Mouse (Mus musculus): ENCODE results near the gene Dctn1.

The Dctn1 gene

GRCm38 (mm10) chr6:83237123-83237522, 71.4 kb downstream of the Dctn1 start:
- DNase-seq = no peak

- no peak for DNase-seq
Observed at GRCm38 (mm10) chr6:83244422-83245061, 78.8 kb downstream of the Dctn1 start.

GRCm38 (mm10) chr6:83245134-83245533, 79.4 kb downstream of the Dctn1 start:
- peak; percentile 80 to 87 for DNase-seq

- no peak for DNase-seq
Observed at GRCm38 (mm10) chr6:83245997-83246396, 80.3 kb downstream of the Dctn1 start.

GRCm38 (mm10) chr6:83246750-83247149, 81.0 kb downstream of the Dctn1 start:
- no peak for DNase-seq

- no peak for DNase-seq
Observed at GRCm38 (mm10) chr6:83247153-83247552, 81.4 kb downstream of the Dctn1 start.
